Mouse (Mus musculus): ENCODE results near the gene Tnn. TPM values are rescaled to one million over a fixed set of nuclear protein-coding genes. Genes with fewer than 3 reads are reported as not detected.

Tnn gene
- total RNA-seq (2021) = under 1 TPM in 1 of 2 experiments, not detected in 1; 0.18 TPM
- long read RNA-seq, experiment 1 = 0 reads
- long read RNA-seq, experiment 2 = 0 reads

DNA sequence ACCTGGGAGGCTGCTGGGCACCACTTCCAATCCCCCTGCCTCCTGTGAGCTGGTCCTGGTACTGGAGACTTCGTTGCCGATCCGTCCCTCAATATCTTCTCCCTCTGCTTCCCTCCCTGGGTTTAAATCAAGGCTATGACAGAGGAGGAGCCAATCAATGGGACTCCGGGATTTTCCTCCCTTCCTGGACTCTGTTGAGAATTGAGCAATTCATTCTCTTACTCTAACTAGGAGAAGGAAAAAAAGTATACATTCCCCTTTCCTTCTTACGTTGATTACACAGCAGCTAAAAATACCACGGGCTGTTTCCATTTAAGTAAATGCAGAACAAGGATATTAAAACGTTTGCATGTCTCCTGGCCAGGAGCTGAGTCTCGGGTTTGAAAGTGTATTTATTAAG lies at the start of gene Tnn:
Gene Tnn (minus strand): TSS at position 101 of the 400 bp plus-strand sequence.
- no peak for DNase-seq

GRCm38 (mm10) chr1:160195337-160195663 lies 41.9 kb upstream of the Tnn start:
- no peak for DNase-seq

DNA sequence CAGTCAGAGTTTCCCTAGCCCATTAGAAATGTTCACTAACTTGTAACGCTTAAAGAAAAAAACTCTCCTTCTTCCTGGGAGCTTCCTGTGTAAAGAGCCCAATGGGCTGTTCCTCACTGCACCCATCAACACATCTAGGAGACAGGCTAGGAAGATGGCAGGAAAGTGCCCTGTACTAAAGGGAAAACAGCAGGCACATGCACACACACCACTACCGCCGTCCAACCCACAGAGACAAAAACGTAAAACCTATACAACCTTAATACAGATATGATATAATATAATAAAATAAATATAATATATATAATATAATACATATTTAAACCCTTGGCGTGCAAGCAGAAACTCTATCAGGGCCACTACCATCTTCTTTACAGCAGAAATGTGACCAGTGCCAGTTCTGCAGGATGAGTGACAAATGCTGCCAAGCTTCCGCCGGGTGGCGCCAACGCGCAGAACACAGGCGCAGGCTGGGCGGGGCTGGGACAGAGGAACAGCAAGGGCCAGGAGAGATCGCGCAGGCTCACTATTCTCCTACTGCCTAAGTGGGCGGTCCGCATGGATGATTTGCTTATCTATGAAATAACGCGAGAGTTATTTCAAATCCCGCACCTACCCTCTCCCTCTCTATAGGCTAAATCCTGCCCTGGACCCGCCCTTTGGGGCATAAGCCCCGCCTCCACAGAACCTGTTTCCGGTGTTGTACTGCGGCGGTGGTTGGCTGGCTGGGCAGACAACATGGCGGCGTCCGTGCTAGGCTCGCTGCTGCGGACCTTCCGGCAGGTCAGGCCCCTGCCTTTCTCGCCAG lies 41.4 kb upstream of the Tnn start, which contains the start of gene Mrps14:
Gene Mrps14 (plus strand): TSS at position 687 of the 808 bp plus-strand sequence.
- DNase-seq = peak; percentile 99

DNA sequence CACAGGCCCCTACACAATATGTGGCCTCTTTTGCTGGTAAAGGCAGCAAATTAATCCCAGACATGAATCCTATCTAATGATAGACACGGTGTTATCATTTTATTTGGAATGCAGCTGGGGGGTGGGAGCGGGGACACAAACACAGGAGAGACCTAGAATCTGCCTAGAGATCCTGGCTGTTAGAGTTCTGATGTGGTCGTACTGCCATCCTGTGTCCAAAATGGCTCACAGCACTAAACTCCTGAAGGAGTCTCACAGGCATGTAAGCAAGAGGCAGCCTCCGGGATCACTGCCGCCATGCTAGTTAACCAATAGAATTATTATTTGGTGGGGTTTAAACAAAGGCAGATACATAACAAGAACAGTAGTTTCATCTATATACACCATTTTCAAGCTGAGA lies 31.1 kb upstream of the Tnn start:
- peak in 1 of 2 experiments; percentile 18 for DNase-seq

- DNase-seq = no peak
Observed at GRCm38 (mm10) chr1:160181216-160181615, 27.8 kb upstream of the Tnn start.

GRCm38 (mm10) chr1:160176903-160177302 lies 23.5 kb upstream of the Tnn start:
- no peak for DNase-seq

GRCm38 (mm10) chr1:160166600-160166999 lies 13.2 kb upstream of the Tnn start:
- no peak for DNase-seq

DNA sequence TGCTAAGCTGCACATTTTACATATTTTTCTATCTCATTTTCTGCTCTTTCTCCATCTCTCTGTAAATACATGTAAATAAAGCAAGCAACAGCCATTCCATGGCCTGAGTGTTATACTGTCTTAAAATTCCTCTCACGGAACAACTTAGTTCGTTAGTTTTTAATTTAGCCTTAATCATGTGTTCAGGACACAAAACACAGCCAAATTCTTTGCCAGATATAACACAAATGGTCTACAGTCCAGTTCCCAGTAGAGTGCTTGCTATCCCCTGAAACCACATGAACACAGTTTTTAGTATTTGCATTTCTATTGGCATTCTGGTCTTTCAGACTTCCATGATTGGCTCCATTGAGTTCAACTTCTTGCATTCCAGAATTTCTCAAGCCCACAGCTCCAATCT lies 4.8 kb upstream of the Tnn start:
- no peak for DNase-seq

DNA sequence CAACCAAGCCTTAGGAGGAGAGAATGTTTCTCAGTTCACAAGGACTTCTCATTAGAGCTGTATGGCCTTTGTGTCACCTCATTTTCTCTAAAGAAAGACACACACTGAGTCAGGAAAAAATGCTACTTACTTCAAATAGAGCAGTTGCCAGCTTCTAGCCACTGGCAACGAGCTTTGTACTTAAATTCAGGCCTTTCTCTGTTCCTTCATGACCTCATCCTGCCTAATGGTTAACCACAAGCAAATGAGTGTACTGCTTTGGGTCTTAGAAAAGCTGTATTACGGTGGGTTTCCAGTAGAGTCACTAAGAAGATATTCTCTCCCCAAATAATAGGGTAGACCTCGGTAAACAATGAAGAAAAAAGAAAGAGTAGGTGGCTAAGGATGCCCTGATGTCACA lies 2.7 kb downstream of the Tnn start:
- no peak for DNase-seq

DNA sequence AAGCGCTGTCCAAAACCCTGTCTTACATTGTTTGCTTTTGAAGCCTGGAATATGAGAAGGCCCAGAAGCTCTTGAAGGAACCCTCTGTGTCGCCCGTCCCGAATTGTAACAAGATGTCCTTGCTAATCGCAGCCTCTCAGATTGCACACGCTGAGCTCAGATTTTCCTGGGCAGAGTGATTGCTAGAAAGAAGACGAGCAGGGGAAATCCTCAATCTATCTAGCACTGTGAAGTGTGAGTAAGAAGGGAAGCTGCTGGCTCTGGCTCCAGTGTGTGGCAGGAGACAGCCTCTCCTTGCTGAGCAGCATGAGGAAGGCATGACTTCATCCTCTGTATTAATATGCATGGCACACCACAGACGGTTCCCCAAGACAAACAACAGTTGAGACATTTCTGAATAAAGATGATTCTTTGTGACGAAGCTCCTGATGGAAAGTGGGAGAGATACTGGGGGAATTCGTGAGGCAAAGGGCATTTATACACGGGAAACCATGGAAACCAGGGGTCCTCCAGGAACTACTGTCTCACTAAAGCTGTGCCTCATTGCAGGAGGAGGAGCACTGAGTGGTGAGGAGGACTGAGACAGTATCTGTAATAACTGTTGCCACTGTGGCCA lies 4.0 kb downstream of the Tnn start:
- DNase-seq = no peak

- peak in 1 of 2 experiments; percentile 2 for DNase-seq
Observed at GRCm38 (mm10) chr1:160147274-160147673, 6.1 kb downstream of the Tnn start.

GRCm38 (mm10) chr1:160145606-160146005 lies 7.8 kb downstream of the Tnn start:
- no peak for DNase-seq

GRCm38 (mm10) chr1:160144343-160144742 lies 9.0 kb downstream of the Tnn start:
- DNase-seq = no peak

- no peak for DNase-seq
Observed at GRCm38 (mm10) chr1:160136362-160136890, 17.0 kb downstream of the Tnn start.

DNA sequence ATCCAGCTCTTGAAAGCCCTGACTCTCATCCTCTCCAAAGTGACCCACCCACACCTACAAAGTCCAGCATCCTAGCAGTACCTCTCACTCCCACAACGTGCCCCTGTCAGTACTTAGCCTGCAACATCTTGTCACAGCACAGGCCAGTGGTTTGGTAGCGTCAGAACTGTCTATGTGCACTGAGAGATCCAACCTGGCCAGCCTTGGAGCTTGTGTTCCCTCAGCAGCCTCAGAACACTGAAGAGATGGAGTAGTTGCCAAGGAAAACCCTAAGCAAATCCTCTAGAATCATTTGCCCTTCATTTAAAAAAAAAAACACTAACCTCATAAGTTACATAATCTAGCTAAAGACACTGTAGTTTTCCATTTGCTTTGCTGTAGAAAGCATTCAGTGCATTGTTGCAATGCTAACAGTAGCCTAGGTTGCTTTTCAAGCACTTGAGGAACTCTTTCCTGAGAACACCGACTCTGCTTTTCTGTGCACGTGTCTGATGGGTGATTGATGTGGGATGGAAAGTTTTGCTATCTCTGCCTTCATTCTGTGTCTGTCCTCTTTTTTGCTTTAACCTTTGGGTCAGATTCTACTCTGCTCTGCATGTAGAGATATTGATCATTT lies 19.8 kb downstream of the Tnn start:
- DNase-seq = no peak

DNA sequence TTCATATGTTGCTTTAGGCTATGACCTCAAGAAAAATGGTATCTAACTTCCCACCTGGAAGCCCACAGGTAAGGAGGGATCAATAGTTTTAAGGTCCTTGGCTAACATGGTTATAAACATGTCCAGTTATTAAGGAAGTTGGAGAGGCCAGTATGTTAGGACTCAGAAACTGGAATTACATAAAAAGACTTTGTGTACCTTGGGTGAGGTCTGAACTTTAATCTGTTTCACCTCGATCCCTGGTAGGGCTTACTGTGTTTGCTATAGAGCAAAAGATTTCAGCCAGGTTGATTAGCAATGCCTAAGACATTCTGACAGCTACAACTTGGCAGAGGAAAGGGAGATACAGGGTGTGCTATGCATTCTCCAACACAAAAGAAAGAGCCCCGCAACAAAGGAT lies 29.4 kb downstream of the Tnn start:
- DNase-seq = no peak

- no peak for DNase-seq
Observed at GRCm38 (mm10) chr1:160108604-160109003, 44.8 kb downstream of the Tnn start.

- no peak for DNase-seq
Observed at GRCm38 (mm10) chr1:160105426-160105825, 48.0 kb downstream of the Tnn start.

DNA sequence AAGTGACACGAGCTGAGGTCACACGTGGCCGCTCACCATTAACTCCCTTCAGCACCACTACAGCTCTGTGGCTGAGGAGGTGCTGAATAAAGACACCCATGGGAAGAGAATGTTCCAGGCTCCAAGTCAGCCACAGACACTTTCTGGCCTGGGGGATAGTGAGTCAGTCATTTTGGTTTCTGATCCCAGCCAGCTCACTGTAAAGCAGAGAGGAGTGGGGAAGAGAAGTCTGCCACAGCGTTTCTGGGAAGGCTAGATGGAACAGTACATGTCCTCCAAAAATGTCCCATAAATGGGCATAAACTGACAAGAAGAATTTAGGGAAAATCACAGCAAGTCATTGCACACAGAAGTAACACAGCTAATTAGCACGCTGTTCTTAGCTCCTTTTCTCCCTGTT lies 52.4 kb downstream of the Tnn start:
- peak in 1 of 2 experiments; percentile 10 for DNase-seq

GRCm38 (mm10) chr1:160099659-160100302 lies 53.6 kb downstream of the Tnn start:
- no peak for DNase-seq

- DNase-seq = no peak
Observed at GRCm38 (mm10) chr1:160086651-160087050, 66.7 kb downstream of the Tnn start.

DNA sequence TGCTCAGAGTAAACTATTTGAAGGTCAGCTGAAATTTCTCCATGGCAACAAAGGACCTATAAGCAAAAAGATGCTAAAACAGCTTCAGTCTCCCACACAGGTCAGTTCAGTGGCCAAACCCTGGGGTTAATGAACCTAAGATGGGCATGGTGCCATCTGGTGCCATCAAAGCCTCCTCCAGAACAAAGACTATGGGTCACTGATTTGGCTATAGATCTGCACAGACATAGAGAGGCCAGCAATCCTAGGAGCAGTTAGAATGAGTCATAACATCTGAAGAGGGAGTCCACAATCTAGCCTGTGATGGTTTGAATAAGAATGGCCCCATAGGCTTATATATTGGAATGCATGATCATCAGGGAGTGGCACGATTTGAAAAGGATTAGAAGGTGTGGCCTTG lies 69.1 kb downstream of the Tnn start:
- no peak for DNase-seq

- DNase-seq = no peak
Observed at GRCm38 (mm10) chr1:160082647-160083046, 70.7 kb downstream of the Tnn start.

Data from heart, adult 18-20 months (tissue).